Mouse (Mus musculus): ENCODE measurements around the gene Cox17.

GRCm38 (mm10) chr16:38366231-38366630 is 19.4 kb downstream of the Cox17 start:
- TF ChIP-seq CTCF (IDR thresholded peaks at IDR 0.05; ENCODE audit: low read depth, low read length) (no peak), POLR2A (IDR thresholded peaks at IDR 0.05; ENCODE audit: borderline replicate concordance, low read depth, low read length) (no peak)

Data from bone marrow macrophage, adult 2 months (primary cell).